29 mouse cellular contexts compared by ENCODE assay signal in genomic region chr3:105831584-105831983, GRCm38 (mm10). TPM values are rescaled to one million over a fixed set of nuclear protein-coding genes. Genes with fewer than 3 reads are reported as not detected.
DNase-seq lines count a peak whose midpoint lies in the region; ATAC-seq and TF ChIP-seq lines count a peak whose summit lies in the region.
"Had no signal": no experiment of that assay in that cellular context is flagged by ENCODE, and none has a peak within 500 bp of the region (broad histone marks: within the 10 kb centered on the region; RNA-seq: fewer than 3 reads in every experiment).

No protein-coding gene starts in this region.

- no peak for TF ChIP-seq CTCF in CH12.LX (conservative IDR thresholded peaks at IDR 0.05 in 1 of 2, IDR thresholded peaks at IDR 0.05 in 1 of 2; ENCODE audit: low read depth in 2 of 2, low read length in 2 of 2)

- H3K27ac ChIP-seq in intestine, embryonic 16.5 days (ENCODE audit: low read length), result no peak overlapping the region
- H3K27ac ChIP-seq in intestine, embryonic 15.5 days, result no peak overlapping the region
- H3K27ac ChIP-seq in CH12.LX (ENCODE audit: insufficient read depth, low read depth), result no peak overlapping the region
- H3K27ac ChIP-seq: embryonic facial prominence, embryonic 13.5 days; embryonic facial prominence, embryonic 15.5 days; forebrain, embryonic 10.5 days; forebrain, embryonic 12.5 days had no signal

- no peaks in the 10 kb centered on the region for H3K27me3 ChIP-seq in intestine, embryonic 16.5 days (replicated peaks; ENCODE audit: control insufficient read depth, insufficient read depth, low read length)
- no peaks in the 10 kb centered on the region for H3K27me3 ChIP-seq in intestine, embryonic 15.5 days (replicated peaks)
- no peaks in the 10 kb centered on the region for H3K27me3 ChIP-seq in CH12.LX (replicated peaks)
- H3K27me3 ChIP-seq: embryonic facial prominence, embryonic 13.5 days; embryonic facial prominence, embryonic 15.5 days; forebrain, embryonic 12.5 days had no signal

- dilution Hi-C loops in CH12.LX (cut with MboI; ENCODE audit: extremely low pct_ligation_motif_present, extremely low pct_unique_long_range_greater_than_20kb, low sequenced_read_pairs), result no loop called here

- DNase-seq in CH12.LX (ENCODE audit: extremely low read depth), result peak; percentile 19
- DNase-seq in lung, postnatal 10 days, result no peak
- no peak for DNase-seq in MN1 (ENCODE audit: low spot score)
- DNase-seq: adrenal gland, adult 8-10 months; adrenal gland, postnatal 14 days; adrenal gland, postnatal 36 days; B cell, adult 2 months; cerebellum, adult 11-12 months; cerebellum, adult 2 months; cerebellum, adult 9-11 months; cerebellum, postnatal 14 days; cerebellum, postnatal 36 days; embryo, embryonic 11 days had no signal

- in situ Hi-C loops in CH12.LX (cut with MboI; ENCODE audit: low pct_ligation_motif_present, low pct_unique_long_range_greater_than_20kb, low sequenced_read_pairs), result no loop called here

- WGBS in intestine, embryonic 16.5 days, result 88% methylated on average over 3 of the region's 3 CpGs
- 85% methylated on average over 3 of the region's 3 CpGs for WGBS in intestine, embryonic 15.5 days

- no peaks in the 10 kb centered on the region for H3K4me1 ChIP-seq in intestine, embryonic 16.5 days (ENCODE audit: control insufficient read depth, insufficient read depth, low read length)
- H3K4me1 ChIP-seq in intestine, embryonic 15.5 days (replicated peaks), result no peaks in the 10 kb centered on the region
- peaks cover 4 to 30% of the 10 kb centered on the region in 2 experiments; a peak in 2 of 4 replicates for H3K4me1 ChIP-seq in CH12.LX (ENCODE audit: control insufficient read depth in 1 of 2, insufficient read depth in 2 of 2)
- H3K4me1 ChIP-seq: embryonic facial prominence, embryonic 13.5 days; embryonic facial prominence, embryonic 15.5 days; forebrain, embryonic 10.5 days; forebrain, embryonic 12.5 days had no signal

- no peaks in the 10 kb centered on the region for H3K79me2 ChIP-seq in CH12.LX (replicated peaks; ENCODE audit: control insufficient read depth, extremely low read depth, insufficient read depth, poor library complexity, severe bottlenecking)

- H3K4me3 ChIP-seq in intestine, embryonic 16.5 days (ENCODE audit: low read length), result no peak overlapping the region
- no peak overlapping the region for H3K4me3 ChIP-seq in intestine, embryonic 15.5 days (replicated peaks)
- H3K4me3 ChIP-seq in CH12.LX (replicated peaks in 1 of 3; ENCODE audit: low read depth in 2 of 3, low read length in 2 of 3, poor library complexity in 1 of 3), result no peak overlapping the region
- H3K4me3 ChIP-seq: embryonic facial prominence, embryonic 13.5 days; embryonic facial prominence, embryonic 15.5 days; erythroblast, embryonic 14.5 days; forebrain, embryonic 10.5 days; forebrain, embryonic 12.5 days had no signal

- peak; percentile 58; the same call in 1 of the 2 replicates for ATAC-seq in intestine, embryonic 16.5 days
- no peak for ATAC-seq in intestine, embryonic 15.5 days
- ATAC-seq: activated CD4-positive, CD25-positive, alpha-beta regulatory T cell, adult 4 months; CD4-positive, CD25-positive, alpha-beta regulatory T cell, adult 4 months; forebrain, embryonic 14.5 days; forebrain, embryonic 16.5 days; Patski had no signal

- no peak for TF ChIP-seq RAD21 in CH12.LX (IDR thresholded peaks at IDR 0.05; ENCODE audit: low read depth, low read length)

- TF ChIP-seq EP300 in CH12.LX (IDR thresholded peaks at IDR 0.05; ENCODE audit: low read length), result peak; percentile 60; the same call in 1 of the 2 replicates

- H3K9ac ChIP-seq in intestine, embryonic 16.5 days (ENCODE audit: low read depth, low read length), result no peak overlapping the region
- H3K9ac ChIP-seq in intestine, embryonic 15.5 days, result no peak overlapping the region
- H3K9ac ChIP-seq in CH12.LX (ENCODE audit: insufficient read depth, low read depth), result no peak overlapping the region
- H3K9ac ChIP-seq: embryonic facial prominence, embryonic 13.5 days; embryonic facial prominence, embryonic 15.5 days; forebrain, embryonic 12.5 days had no signal

- H3K36me3 ChIP-seq in intestine, embryonic 16.5 days (ENCODE audit: control insufficient read depth, insufficient read depth, low read length), result no peaks in the 10 kb centered on the region
- no peaks in the 10 kb centered on the region for H3K36me3 ChIP-seq in intestine, embryonic 15.5 days
- H3K36me3 ChIP-seq in CH12.LX (replicated peaks in 1 of 2; ENCODE audit: control insufficient read depth in 1 of 2, insufficient read depth in 1 of 2, low read length in 1 of 2), result no peaks in the 10 kb centered on the region
- H3K36me3 ChIP-seq: embryonic facial prominence, embryonic 13.5 days; embryonic facial prominence, embryonic 15.5 days; forebrain, embryonic 10.5 days; forebrain, embryonic 12.5 days had no signal

- no peak for TF ChIP-seq POLR2A in CH12.LX (IDR thresholded peaks at IDR 0.05; ENCODE audit: low read depth, low read length)

- H3K4me2 ChIP-seq in intestine, embryonic 16.5 days (ENCODE audit: low read depth, low read length), result no peak overlapping the region
- no peak overlapping the region for H3K4me2 ChIP-seq in intestine, embryonic 15.5 days (replicated peaks)
- no peak overlapping the region for H3K4me2 ChIP-seq in CH12.LX (ENCODE audit: insufficient read depth, low read depth, poor library complexity, severe bottlenecking)
- H3K4me2 ChIP-seq: embryonic facial prominence, embryonic 13.5 days; embryonic facial prominence, embryonic 15.5 days; forebrain, embryonic 12.5 days had no signal

- H3K9me3 ChIP-seq in intestine, embryonic 16.5 days (ENCODE audit: control insufficient read depth, low read length), result no peaks in the 10 kb centered on the region
- no peaks in the 10 kb centered on the region for H3K9me3 ChIP-seq in intestine, embryonic 15.5 days
- no peaks in the 10 kb centered on the region for H3K9me3 ChIP-seq in CH12.LX (replicated peaks; ENCODE audit: low read length)
- H3K9me3 ChIP-seq: embryonic facial prominence, embryonic 13.5 days; embryonic facial prominence, embryonic 15.5 days; forebrain, embryonic 10.5 days; forebrain, embryonic 12.5 days had no signal

TF ChIP-seq in CH12.LX, 34 proteins besides CTCF, POLR2A, EP300 and RAD21:
- TF ChIP-seq ETS1 (conservative IDR thresholded peaks at IDR 0.05; ENCODE audit: low read depth, low read length), result peak; percentile 37
- TF ChIP-seq MEF2A (IDR thresholded peaks at IDR 0.05; ENCODE audit: borderline replicate concordance, low read depth, low read length), result no peak
- TF ChIP-seq TBP (conservative IDR thresholded peaks at IDR 0.05; ENCODE audit: low read depth, low read length), result 0 out of 2 replicates have a peak, but pooled peaks have one; percentile 19
TF ChIP-seq in CH12.LX: peak in this region for 2.

RNA-seq across cellular contexts. Expression of gene Rap1a, which starts 30.4 kb away (rescaled TPM):
- polyA plus RNA-seq in intestine, embryonic 16.5 days (2015; fragmentation: Nextera tagmentation; extraction: Ambion mirVana), result 104 and 107 TPM in 2 replicates
- 116 and 133 TPM in 2 replicates for polyA plus RNA-seq in intestine, embryonic 15.5 days (2015; fragmentation: Nextera tagmentation; extraction: Ambion mirVana)
- total RNA-seq in CH12.LX (2012; rRNA removed), result 63.3 and 116 TPM in 2 replicates
- total RNA-seq in CH12.LX (2014; rRNA removed), result 209 and 234 TPM in 2 replicates
- 222 and 250 TPM in 2 replicates for polyA plus RNA-seq in CH12.LX (2012; ENCODE audit: insufficient read length, low read depth)

RNA-seq across cellular contexts. Expression of gene Adora3, which starts 39.1 kb away (rescaled TPM):
- 0.36 and 0.72 TPM in 2 replicates for polyA plus RNA-seq in intestine, embryonic 16.5 days (2015; fragmentation: Nextera tagmentation; extraction: Ambion mirVana)
- polyA plus RNA-seq in intestine, embryonic 15.5 days (2015; fragmentation: Nextera tagmentation; extraction: Ambion mirVana), result 0.15 and 0.39 TPM in 2 replicates
- total RNA-seq in CH12.LX (2012; rRNA removed) (1.1 and 1.2 TPM in 2 replicates), CH12.LX (2014; rRNA removed) (0.54 and 0.73 TPM in 2 replicates)
- 1.3 and 1.4 TPM in 2 replicates for polyA plus RNA-seq in CH12.LX (2012; ENCODE audit: insufficient read length, low read depth)
- total RNA-seq: ES-E14 had no signal
- polyA plus RNA-seq: CD4-positive, CD25-positive, alpha-beta regulatory T cell, adult 4 months; embryonic facial prominence, embryonic 11.5 days; erythroblast, embryonic 14.5 days; Patski had no signal

RNA-seq across cellular contexts. Expression of gene Tmigd3, which starts 39.1 kb away (rescaled TPM):
- 0.79 and 0.89 TPM in 2 replicates for polyA plus RNA-seq in intestine, embryonic 16.5 days (2015; fragmentation: Nextera tagmentation; extraction: Ambion mirVana)
- polyA plus RNA-seq in intestine, embryonic 15.5 days (2015; fragmentation: Nextera tagmentation; extraction: Ambion mirVana), result 0.24 and 0.52 TPM in 2 replicates
- total RNA-seq in CH12.LX (2012; rRNA removed), result 0.25 TPM in 1 of 2 replicates, not detected in the other
- not detected in 2 replicates for total RNA-seq in CH12.LX (2014; rRNA removed)
- polyA plus RNA-seq in CH12.LX (2012; ENCODE audit: insufficient read length, low read depth), result 1.3 TPM in 1 of 2 replicates, not detected in the other
- total RNA-seq: adrenal gland, adult 18-20 months; adrenal gland, adult 8-10 months; adrenal gland, postnatal 14 days; common myeloid progenitor, adult 5-6 weeks; ES-E14 had no signal
- polyA plus RNA-seq: activated CD4-positive, CD25-positive, alpha-beta regulatory T cell, adult 4 months; CD4-positive, CD25-positive, alpha-beta regulatory T cell, adult 4 months; embryonic facial prominence, embryonic 11.5 days; embryonic facial prominence, embryonic 13.5 days; erythroblast, embryonic 14.5 days; forebrain, embryonic 10.5 days; forebrain, embryonic 12.5 days; forebrain, embryonic 14.5 days; forebrain, embryonic 16.5 days; Patski had no signal
